Mouse (Mus musculus): ENCODE data around the gene Vmn1r189. TPM values are rescaled to one million over a fixed set of nuclear protein-coding genes. Genes with fewer than 3 reads are reported as not detected.

Gene Vmn1r189
- not detected in 2 replicates for polyA plus RNA-seq (2012; rRNA removed)

GRCm38 (mm10) chr13:22105724-22106123 is at the start of gene Vmn1r189:
Gene Vmn1r189 (minus strand): TSS chr13:22105824.

GRCm38 (mm10) chr13:22084140-22084539 is 21.5 kb downstream of the Vmn1r189 start, which contains the start of gene Vmn1r188:
Gene Vmn1r188 (plus strand): TSS chr13:22084440.

Other genes starting within 250 kb of the Vmn1r189 start
- 0.06 and 0.16 TPM in 2 replicates for gene Zfp184, start 160.7 kb downstream of the Vmn1r189 start, polyA plus RNA-seq (2012; rRNA removed)
- gene Pom121l2, start 124.6 kb downstream of the Vmn1r189 start, polyA plus RNA-seq (2012; rRNA removed): not detected in 2 replicates
- 1.2 and 1.6 TPM in 2 replicates for gene Prss16, start 96.1 kb downstream of the Vmn1r189 start, polyA plus RNA-seq (2012; rRNA removed)
- 37.2 and 61.6 TPM in 2 replicates for gene Hist1h2ah, start 70.3 kb downstream of the Vmn1r189 start, polyA plus RNA-seq (2012; rRNA removed)
- 27.3 and 32.1 TPM in 2 replicates for gene Hist1h2bk, start 70.0 kb downstream of the Vmn1r189 start, polyA plus RNA-seq (2012; rRNA removed)
- 12.2 and 15.0 TPM in 2 replicates for gene Hist1h4i, start 64.5 kb downstream of the Vmn1r189 start, polyA plus RNA-seq (2012; rRNA removed)
- 7.1 and 13.4 TPM in 2 replicates for gene Hist1h2ag, start 62.9 kb downstream of the Vmn1r189 start, polyA plus RNA-seq (2012; rRNA removed)
- gene Hist1h2bj, start 62.6 kb downstream of the Vmn1r189 start, polyA plus RNA-seq (2012; rRNA removed): 14.1 and 15.9 TPM in 2 replicates
- not detected in 2 replicates for gene Vmn1r188, start 21.4 kb downstream of the Vmn1r189 start, polyA plus RNA-seq (2012; rRNA removed)
- gene Vmn1r191, start 78.1 kb upstream of the Vmn1r189 start, polyA plus RNA-seq (2012; rRNA removed): not detected in 2 replicates
- not detected in 2 replicates for gene Vmn1r192, start 85.3 kb upstream of the Vmn1r189 start, polyA plus RNA-seq (2012; rRNA removed)
- gene Vmn1r193, start 117.3 kb upstream of the Vmn1r189 start, polyA plus RNA-seq (2012; rRNA removed): not detected in 2 replicates
- not detected in 2 replicates for gene Vmn1r194, start 138.4 kb upstream of the Vmn1r189 start, polyA plus RNA-seq (2012; rRNA removed)
- not detected in 2 replicates for gene Vmn1r195, start 164.7 kb upstream of the Vmn1r189 start, polyA plus RNA-seq (2012; rRNA removed)
- not detected in 2 replicates for gene Vmn1r196, start 184.1 kb upstream of the Vmn1r189 start, polyA plus RNA-seq (2012; rRNA removed)
- gene Vmn1r197, start 218.8 kb upstream of the Vmn1r189 start, polyA plus RNA-seq (2012; rRNA removed): not detected in 2 replicates
- gene Vmn1r198, start 244.5 kb upstream of the Vmn1r189 start, polyA plus RNA-seq (2012; rRNA removed): not detected in 2 replicates